Mouse (Mus musculus): ENCODE measurements around the gene Dnajc30.

Dnajc30 gene

DNA sequence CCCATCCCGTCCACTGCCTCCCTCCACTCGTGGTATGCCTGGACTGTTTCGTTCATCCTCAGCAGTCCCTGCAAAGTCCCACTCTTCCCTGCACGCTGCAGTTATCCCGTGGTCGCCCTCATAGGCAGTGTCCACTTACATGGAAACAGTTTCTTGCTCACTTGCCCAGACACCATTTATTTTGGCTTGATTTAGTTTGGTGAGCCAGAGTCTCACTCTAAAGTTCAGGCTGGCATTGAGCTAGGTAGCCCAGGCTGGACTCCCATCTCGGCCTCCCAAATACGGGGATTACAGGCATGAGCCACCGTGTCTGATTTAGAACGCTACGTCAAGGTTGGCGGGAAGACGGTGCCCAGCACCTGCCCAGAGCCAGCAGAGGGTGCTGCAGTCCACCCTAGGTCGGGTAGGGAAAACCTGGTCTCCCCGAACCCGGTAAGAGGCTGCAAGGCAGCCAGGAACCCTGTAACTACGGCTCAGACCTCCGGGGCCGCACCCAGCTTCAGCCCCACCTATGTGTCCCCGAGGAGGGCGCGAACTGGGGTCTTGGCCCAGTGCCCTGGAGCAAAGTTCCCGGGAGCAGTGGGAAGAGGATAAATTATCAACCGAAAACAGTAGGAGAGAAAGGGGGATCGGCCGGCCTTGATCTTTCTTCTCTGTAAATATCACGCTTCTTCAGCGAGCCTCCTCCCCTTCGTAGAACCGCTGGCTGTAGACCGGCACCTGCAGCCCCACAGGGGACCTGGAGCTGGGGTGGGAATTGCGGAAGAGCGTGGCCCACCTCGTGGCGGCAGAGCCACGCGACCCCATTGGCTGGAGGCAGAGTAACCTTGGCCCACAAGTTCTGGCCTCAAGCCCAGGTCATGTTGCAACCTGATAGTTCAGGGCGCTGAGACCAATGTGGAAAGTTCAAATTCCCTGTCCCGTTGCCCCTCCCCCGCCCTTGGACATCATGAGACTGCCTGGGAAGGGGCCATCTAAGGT lies 43.8 kb downstream of the Dnajc30 start:
- intact Hi-C loops (cut with DNase I) = loop anchor here (10.0 kb wide), 1 partner anchor 93 kb away; no protein-coding TSS in a partner anchor

DNA sequence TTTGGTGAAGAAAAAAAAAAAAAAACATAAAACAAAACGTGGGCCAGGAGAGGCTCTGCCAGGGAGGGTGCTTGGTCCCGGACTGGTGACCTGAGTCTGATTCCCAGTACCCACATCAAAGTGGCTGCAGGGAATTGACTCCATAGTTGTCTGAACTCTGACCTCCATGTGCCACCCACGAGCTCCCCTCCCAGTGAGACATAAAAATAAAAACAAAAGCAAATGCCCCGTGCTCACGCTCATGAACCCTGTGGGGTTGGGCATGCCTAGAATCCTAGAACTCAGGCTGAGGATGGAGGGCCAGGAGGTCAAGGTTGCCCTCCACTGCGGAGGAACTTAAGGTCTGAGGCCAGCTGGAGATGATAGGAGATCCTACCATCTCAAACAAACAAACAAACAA lies 45.0 kb downstream of the Dnajc30 start:
- intact Hi-C loops (cut with DNase I) = loop anchor here (10.0 kb wide), 1 partner anchor 94 kb away; no protein-coding TSS in a partner anchor

DNA sequence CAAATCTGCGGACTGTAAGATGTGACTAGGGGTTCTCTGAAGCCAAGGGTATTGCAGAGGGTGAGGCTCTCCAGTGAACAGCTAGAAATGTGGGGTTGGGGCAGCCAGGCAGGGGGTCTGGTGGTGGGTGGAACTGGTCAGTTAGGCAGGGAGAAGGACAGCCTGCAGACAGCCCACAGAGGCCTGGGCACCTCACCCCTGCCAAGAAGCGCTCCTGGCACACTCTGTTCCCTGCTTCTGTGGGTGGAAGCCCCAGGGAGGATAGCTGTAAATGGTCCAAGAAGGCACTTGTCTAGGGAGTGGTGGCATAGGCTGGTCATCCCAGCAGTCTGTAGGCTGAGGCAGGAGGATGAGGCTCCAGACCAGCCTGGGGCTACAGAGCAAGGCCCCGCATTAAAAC lies 45.4 kb downstream of the Dnajc30 start:
- intact Hi-C loops (cut with DNase I) = loop anchor here (10.0 kb wide), 1 partner anchor 95 kb away; no protein-coding TSS in a partner anchor

DNA sequence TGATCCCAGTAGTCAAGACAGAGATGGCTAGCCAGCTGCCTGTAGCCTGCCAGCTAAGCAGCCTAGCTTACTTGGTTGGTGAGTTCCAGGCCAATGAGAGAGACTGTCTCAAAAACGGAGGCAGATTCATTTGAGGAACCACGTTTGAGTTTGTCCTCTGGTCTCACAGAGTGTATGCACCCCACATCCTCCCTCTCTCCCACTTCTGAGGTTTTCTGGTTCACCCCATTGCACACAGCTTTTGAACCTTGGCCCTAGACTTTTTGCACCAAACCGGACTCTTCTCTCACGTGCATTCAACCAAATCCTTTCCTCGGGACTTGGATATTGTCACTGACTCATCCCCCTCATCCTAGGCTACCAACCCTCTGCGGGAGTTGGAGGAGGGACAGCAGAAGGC lies 46.0 kb downstream of the Dnajc30 start:
- intact Hi-C loops (cut with DNase I) = loop anchor here (10.0 kb wide), 1 partner anchor 95 kb away; no protein-coding TSS in a partner anchor

DNA sequence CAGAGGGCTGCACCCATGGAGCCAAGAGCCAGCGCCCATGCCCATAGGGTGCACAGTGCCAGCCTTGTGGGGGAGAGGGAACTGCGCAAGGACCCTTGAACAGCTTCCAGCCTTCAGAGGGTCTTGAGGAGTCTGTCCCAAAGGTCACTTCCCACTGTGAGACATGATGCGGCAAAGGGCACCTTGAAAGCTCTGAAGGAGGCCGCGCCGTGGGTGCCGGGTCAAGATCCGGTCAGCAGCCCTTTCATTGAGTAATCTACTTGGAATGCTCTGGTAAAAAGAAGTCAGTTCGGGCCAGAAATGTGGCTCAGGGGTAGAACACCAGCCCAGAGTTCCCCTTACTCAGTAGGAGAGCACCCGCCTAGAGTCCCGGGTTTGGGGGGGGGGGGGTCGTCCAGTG lies 49.8 kb downstream of the Dnajc30 start:
- intact Hi-C loops (cut with DNase I) = no loop called here

DNA sequence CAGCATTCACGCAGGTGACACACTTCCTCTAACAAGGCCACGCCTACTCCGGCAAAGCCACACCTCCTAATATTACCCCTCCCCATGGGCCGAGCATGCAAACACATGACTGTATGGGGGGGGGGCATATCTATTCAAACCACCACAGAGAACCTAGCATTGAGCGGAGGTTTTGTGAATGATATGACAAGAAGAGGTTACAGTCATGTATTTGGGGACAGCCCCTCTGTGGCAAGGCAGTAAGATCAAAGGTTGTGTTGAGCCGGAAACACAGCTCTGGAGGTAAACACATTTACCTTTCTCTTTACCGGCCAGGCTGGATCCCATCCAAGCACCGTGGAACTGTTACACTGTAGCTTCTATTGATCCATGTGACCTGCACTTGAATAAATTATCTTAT lies 51.2 kb downstream of the Dnajc30 start:
- intact Hi-C loops (cut with DNase I) = loop anchor here (5.0 kb wide), 1 partner anchor 222 kb away; no protein-coding TSS in a partner anchor

All from adrenal gland (tissue).